Mouse (Mus musculus): ENCODE data around the gene Clec18a.

GRCm38 (mm10) chr8:111049106-111049505 lies 43.1 kb downstream of the Clec18a start:
- TF ChIP-seq CTCF (IDR thresholded peaks at IDR 0.05; ENCODE audit: low read depth, low read length): no peak
- no peak for TF ChIP-seq POLR2A (IDR thresholded peaks at IDR 0.05; ENCODE audit: borderline replicate concordance, low read depth, low read length)

All from bone marrow macrophage, adult 2 months (primary cell).